Mouse (Mus musculus) kidney, adult 2 months (tissue): ENCODE measurements around the gene Cnnm2.

ENCODE experiments used
- CTCF ChIP-seq: fragments of 200-500 bp; conservative IDR thresholded peaks from 2 replicates; pipeline ENCODE4 v1.5.1; 2011; ENCODE audit warnings: low read depth, mild to moderate bottlenecking, control low read depth, low read length, moderate library complexity, mixed read lengths; ENCODE audit not compliant: insufficient read depth, insufficient read length
- POLR2A ChIP-seq: fragments of 200-500 bp; IDR thresholded peaks from one replicate; pipeline ENCODE4 v1.6.1; 2011; ENCODE audit warnings: low read depth, low read length, control low read depth

GRCm38 (mm10) chr19:46784502-46784901, 23.1 kb downstream of the Cnnm2 start:
- no peak for TF ChIP-seq POLR2A
- TF ChIP-seq CTCF, result no peak
